Mouse (Mus musculus) forebrain, embryonic 13.5 days (tissue): ENCODE results near the gene Padi2. TPM values are rescaled to one million over a fixed set of nuclear protein-coding genes. Genes with fewer than 3 reads are reported as not detected.

ENCODE experiments used
- ATAC-seq: fragments of 200-750 bp; cut with Nextera tagmentation; 2 replicates; pipeline ENCODE4 v1.8.0; 2017
- H3K27ac ChIP-seq: fragments of 300-500 bp; sonication (generic); 2 replicates; pipeline ENCODE4 v1.5.1; 2015; ENCODE audit warnings: inconsistent platforms, mild to moderate bottlenecking, moderate library complexity
- H3K27me3 ChIP-seq: fragments of 300-500 bp; sonication (generic); 2 replicates; pipeline ENCODE4 v1.6.1; 2015; ENCODE audit warnings: mild to moderate bottlenecking, inconsistent platforms
- H3K36me3 ChIP-seq: fragments of 300-500 bp; sonication (generic); 2 replicates; pipeline ENCODE4 v1.6.1; 2015; ENCODE audit warnings: mild to moderate bottlenecking, inconsistent platforms; ENCODE audit not compliant: poor library complexity, severe bottlenecking
- H3K4me1 ChIP-seq: fragments of 300-500 bp; sonication (generic); 2 replicates; pipeline ENCODE4 v1.6.1; 2015; ENCODE audit warnings: inconsistent platforms
- H3K4me2 ChIP-seq: fragments of 300-500 bp; sonication (generic); 2 replicates; pipeline ENCODE4 v1.6.1; 2015; ENCODE audit warnings: inconsistent platforms, mild to moderate bottlenecking, moderate library complexity
- H3K4me3 ChIP-seq: fragments of 300-500 bp; sonication (generic); 2 replicates; pipeline ENCODE4 v1.5.1; 2015; ENCODE audit warnings: mild to moderate bottlenecking, inconsistent platforms
- H3K9ac ChIP-seq: fragments of 300-500 bp; sonication (generic); 2 replicates; pipeline ENCODE4 v1.6.1; 2015; ENCODE audit warnings: mild to moderate bottlenecking, inconsistent platforms
- H3K9me3 ChIP-seq: fragments of 300-500 bp; sonication (generic); replicated peaks from 2 replicates; pipeline ENCODE4 v1.6.1; 2016; ENCODE audit warnings: inconsistent platforms
- WGBS: fragments of 180-500 bp; shearing (Covaris S2); methylation state at CpG from one replicate; pipeline ENCODE4 v1.1.7; 2015; 5-methylcytosine and 5-hydroxymethylcytosine counted together
- polyA plus RNA-seq: library from polyadenylated mRNA; unstranded; fragments of >200 nt; fragmentation: Nextera tagmentation; extraction: Ambion mirVana; gene quantifications from 2 replicates; pipeline ENCODE4 v1.2.1, GENCODE M21; 2015

Padi2 gene
- 0.06 and 0.12 TPM in 2 replicates for polyA plus RNA-seq

GRCm38 (mm10) chr4:140906076-140906826, at the start of gene Padi2:
Gene Padi2, plus strand, starts transcription at chr4:140906344.
- peaks cover 17% of the 10 kb centered on the region for H3K4me1 ChIP-seq
- no peaks in the 10 kb centered on the region for H3K9me3 ChIP-seq
- peak within 1 kb of the TSS; percentile 73 for H3K4me2 ChIP-seq
- H3K36me3 ChIP-seq: no peaks in the 10 kb centered on the region
- H3K9ac ChIP-seq: 0 out of 2 replicates have a peak within 1 kb of the TSS, but pooled peaks have one; percentile 38
- 3% methylated on average over 37 of the region's 37 CpGs for WGBS
- H3K27me3 ChIP-seq: peaks cover 65% of the 10 kb centered on the region
- no peak within 1 kb of the TSS for H3K27ac ChIP-seq
- H3K4me3 ChIP-seq: peak within 1 kb of the TSS; percentile 37
- peak; percentile 87 for ATAC-seq

GRCm38 (mm10) chr4:140857041-140857440, 49.1 kb upstream of the Padi2 start:
- Histone ChIP-seq H3K4me3 (no peak overlapping the region), H3K4me1 (no peaks in the 10 kb centered on the region), H3K27ac (no peak overlapping the region), H3K9ac (no peak overlapping the region), H3K9me3 (no peaks in the 10 kb centered on the region), H3K4me2 (no peak overlapping the region), H3K36me3 (no peaks in the 10 kb centered on the region), H3K27me3 (no peaks in the 10 kb centered on the region)
- WGBS: 76% methylated on average over 5 of the region's 5 CpGs
- no peak for ATAC-seq

- Histone ChIP-seq H3K27me3 (no peaks in the 10 kb centered on the region), H3K27ac (no peak overlapping the region), H3K9me3 (no peaks in the 10 kb centered on the region), H3K36me3 (no peaks in the 10 kb centered on the region), H3K4me2 (no peak overlapping the region), H3K9ac (no peak overlapping the region), H3K4me1 (no peaks in the 10 kb centered on the region), H3K4me3 (no peak overlapping the region)
- WGBS: 82% methylated on average over 7 of the region's 7 CpGs
- ATAC-seq: no peak
Observed at GRCm38 (mm10) chr4:140857813-140858212, 48.3 kb upstream of the Padi2 start.

GRCm38 (mm10) chr4:140859291-140859690, 46.9 kb upstream of the Padi2 start:
- H3K36me3 ChIP-seq: no peaks in the 10 kb centered on the region
- H3K9me3 ChIP-seq: no peaks in the 10 kb centered on the region
- H3K27me3 ChIP-seq: no peaks in the 10 kb centered on the region
- no peak overlapping the region for H3K27ac ChIP-seq
- H3K4me2 ChIP-seq: no peak overlapping the region
- no peak overlapping the region for H3K9ac ChIP-seq
- 83% methylated on average over 11 of the region's 11 CpGs for WGBS
- H3K4me3 ChIP-seq: no peak overlapping the region
- no peak for ATAC-seq
- H3K4me1 ChIP-seq: no peaks in the 10 kb centered on the region

GRCm38 (mm10) chr4:140860125-140860766, 45.9 kb upstream of the Padi2 start:
- 55% methylated on average over 7 of the region's 7 CpGs for WGBS
- Histone ChIP-seq H3K27me3 (no peaks in the 10 kb centered on the region), H3K4me2 (no peak overlapping the region), H3K9ac (no peak overlapping the region), H3K4me1 (no peaks in the 10 kb centered on the region), H3K36me3 (no peaks in the 10 kb centered on the region), H3K27ac (no peak overlapping the region), H3K4me3 (no peak overlapping the region), H3K9me3 (no peaks in the 10 kb centered on the region)
- ATAC-seq: no peak

- Histone ChIP-seq H3K9me3 (no peaks in the 10 kb centered on the region), H3K4me2 (no peak overlapping the region), H3K4me1 (no peaks in the 10 kb centered on the region), H3K36me3 (no peaks in the 10 kb centered on the region), H3K27ac (no peak overlapping the region), H3K4me3 (no peak overlapping the region), H3K27me3 (no peaks in the 10 kb centered on the region), H3K9ac (no peak overlapping the region)
- no peak for ATAC-seq
- 90% methylated on average over 7 of the region's 7 CpGs for WGBS
Observed at GRCm38 (mm10) chr4:140860767-140861147, 45.4 kb upstream of the Padi2 start.

GRCm38 (mm10) chr4:140862036-140862650, 44.0 kb upstream of the Padi2 start:
- Histone ChIP-seq H3K4me1 (no peaks in the 10 kb centered on the region), H3K27ac (no peak overlapping the region), H3K9me3 (no peaks in the 10 kb centered on the region), H3K4me2 (no peak overlapping the region), H3K9ac (no peak overlapping the region), H3K27me3 (no peaks in the 10 kb centered on the region), H3K36me3 (no peaks in the 10 kb centered on the region), H3K4me3 (no peak overlapping the region)
- no peak for ATAC-seq
- 82% methylated on average over 11 of the region's 11 CpGs for WGBS

- 2% methylated on average over 14 of the region's 14 CpGs for WGBS
Observed at GRCm38 (mm10) chr4:140868484-140869190, 37.5 kb upstream of the Padi2 start.

GRCm38 (mm10) chr4:140869945-140870344, 36.2 kb upstream of the Padi2 start:
- H3K9ac ChIP-seq: no peak overlapping the region
- no peak for ATAC-seq
- peaks cover 7% of the 10 kb centered on the region; the same call in 1 of the 2 replicates for H3K4me1 ChIP-seq
- WGBS: 81% methylated on average over 8 of the region's 8 CpGs
- no peaks in the 10 kb centered on the region for H3K36me3 ChIP-seq
- no peak overlapping the region for H3K27ac ChIP-seq
- H3K4me3 ChIP-seq: no peak overlapping the region
- peaks cover 13% of the 10 kb centered on the region for H3K27me3 ChIP-seq
- peaks cover 6% of the 10 kb centered on the region; the same call in 1 of the 2 replicates for H3K9me3 ChIP-seq
- no peak overlapping the region for H3K4me2 ChIP-seq

More at GRCm38 (mm10) chr4:140868484-140869190, 37.5 kb upstream of the Padi2 start:
- no peak overlapping the region for H3K4me3 ChIP-seq
- H3K27me3 ChIP-seq: peaks cover 13% of the 10 kb centered on the region
- no peak overlapping the region for H3K9ac ChIP-seq
- no peaks in the 10 kb centered on the region for H3K36me3 ChIP-seq
- H3K4me2 ChIP-seq: no peak overlapping the region
- ATAC-seq: no peak
- no peak overlapping the region for H3K27ac ChIP-seq
- peaks cover 6% of the 10 kb centered on the region; the same call in 1 of the 2 replicates for H3K9me3 ChIP-seq
- peaks cover 7% of the 10 kb centered on the region; the same call in 1 of the 2 replicates for H3K4me1 ChIP-seq

GRCm38 (mm10) chr4:140870876-140871275, 35.3 kb upstream of the Padi2 start:
- no peak overlapping the region for H3K4me3 ChIP-seq
- H3K27ac ChIP-seq: no peak overlapping the region
- H3K36me3 ChIP-seq: no peaks in the 10 kb centered on the region
- peaks cover 6% of the 10 kb centered on the region; the same call in 1 of the 2 replicates for H3K9me3 ChIP-seq
- peaks cover 13% of the 10 kb centered on the region for H3K27me3 ChIP-seq
- H3K4me2 ChIP-seq: no peak overlapping the region
- H3K4me1 ChIP-seq: peaks cover 7% of the 10 kb centered on the region; the same call in 1 of the 2 replicates
- ATAC-seq: no peak
- 81% methylated on average over 7 of the region's 7 CpGs for WGBS
- no peak overlapping the region for H3K9ac ChIP-seq

GRCm38 (mm10) chr4:140871376-140871775, 34.8 kb upstream of the Padi2 start:
- WGBS: 84% methylated on average over 3 of the region's 3 CpGs
- H3K4me2 ChIP-seq: no peak overlapping the region
- no peaks in the 10 kb centered on the region for H3K36me3 ChIP-seq
- peaks cover 13% of the 10 kb centered on the region for H3K27me3 ChIP-seq
- H3K9ac ChIP-seq: no peak overlapping the region
- H3K4me1 ChIP-seq: peaks cover 7% of the 10 kb centered on the region; the same call in 1 of the 2 replicates
- ATAC-seq: no peak
- no peak overlapping the region for H3K4me3 ChIP-seq
- H3K9me3 ChIP-seq: peaks cover 6% of the 10 kb centered on the region; the same call in 1 of the 2 replicates
- no peak overlapping the region for H3K27ac ChIP-seq
